Mouse (Mus musculus) layer of hippocampus, postnatal 36 days (tissue): ENCODE measurements around the gene Arid4b. TPM values are rescaled to one million over a fixed set of nuclear protein-coding genes. Genes with fewer than 3 reads are reported as not detected.

ENCODE experiments used
- total RNA-seq, 2 experiments: library from RNA; stranded (reverse); gene quantifications; 2 replicates each; pipeline ENCODE4 v1.2.3; 2021

The Arid4b gene
- total RNA-seq, 2 experiments from 2014 or later, result 49.9 to 56.4 TPM

Other genes with a start within 250 kb of the Arid4b start
- gene B3galnt2, start 108.8 kb upstream of the Arid4b start, total RNA-seq, result 10 to 100 TPM; 14.4 to 16.7 TPM
- 10 to 100 TPM; 72.7 to 79.5 TPM for gene Tbce, start 23.6 kb upstream of the Arid4b start, total RNA-seq
- gene Ggps1, start 256 bp downstream of the Arid4b start, total RNA-seq, result 10 to 100 TPM; 59.3 to 62.8 TPM